Mouse (Mus musculus) megakaryocyte, embryonic 14.5 days (primary cell): ENCODE results near the gene Tfcp2. TPM values are rescaled to one million over a fixed set of nuclear protein-coding genes. Genes with fewer than 3 reads are reported as not detected.

Source experiments
- H3K27me3 ChIP-seq: replicated peaks from 2 replicates; pipeline ENCODE3; 2012; ENCODE audit warnings: inconsistent platforms
- H3K36me3 ChIP-seq: replicated peaks from 2 replicates; pipeline ENCODE3; 2012; ENCODE audit warnings: low read length, inconsistent platforms, mixed read lengths
- H3K4me1 ChIP-seq: 2 replicates; pipeline ENCODE4 v1.6.1; 2012; ENCODE audit warnings: inconsistent platforms
- H3K4me3 ChIP-seq: replicated peaks from 2 replicates; pipeline ENCODE3; 2012; ENCODE audit warnings: moderate library complexity, mild to moderate bottlenecking, inconsistent platforms
- H3K9me3 ChIP-seq: 2 replicates; pipeline ENCODE4 v1.6.1; 2012; ENCODE audit warnings: inconsistent platforms
- FLI1 ChIP-seq: IDR thresholded peaks from 2 replicates; pipeline ENCODE4 v1.6.1; 2012; ENCODE audit warnings: low read length, inconsistent platforms, mixed read lengths
- GATA1 ChIP-seq: IDR thresholded peaks from 3 replicates; pipeline ENCODE4 v1.6.1; 2012; ENCODE audit warnings: mixed read lengths, low read length, inconsistent platforms, borderline replicate concordance
- polyA plus RNA-seq: library from polyadenylated mRNA; stranded (reverse); fragments of >175 nt; gene quantifications from 2 replicates; pipeline ENCODE4 v1.2.3, GENCODE M21; 2012; ENCODE audit warnings: low replicate concordance; ENCODE audit not compliant: insufficient read depth

Gene Tfcp2
- polyA plus RNA-seq, 1 experiment = 3.0 TPM

- no peak for TF ChIP-seq GATA1
- TF ChIP-seq FLI1 = no peak
- Histone ChIP-seq H3K4me3 (no peak overlapping the region), H3K9me3 (no peaks in the 10 kb centered on the region), H3K27me3 (peaks cover 68% of the 10 kb centered on the region), H3K36me3 (no peaks in the 10 kb centered on the region), H3K4me1 (peaks cover 26% of the 10 kb centered on the region)
Observed at GRCm38 (mm10) chr15:100587166-100587565, 35.4 kb upstream of the Tfcp2 start.

GRCm38 (mm10) chr15:100585931-100586330, 34.1 kb upstream of the Tfcp2 start:
- no peaks in the 10 kb centered on the region for H3K9me3 ChIP-seq
- TF ChIP-seq GATA1 (no peak), FLI1 (no peak)

GRCm38 (mm10) chr15:100580108-100580507, 28.3 kb upstream of the Tfcp2 start:
- Histone ChIP-seq H3K9me3 (no peaks in the 10 kb centered on the region), H3K4me3 (no peak overlapping the region), H3K4me1 (peaks cover 8% of the 10 kb centered on the region; the same call in 1 of the 2 replicates), H3K36me3 (no peaks in the 10 kb centered on the region), H3K27me3 (peaks cover 79% of the 10 kb centered on the region)
- no peak for TF ChIP-seq FLI1
- no peak for TF ChIP-seq GATA1

More at GRCm38 (mm10) chr15:100585931-100586330, 34.1 kb upstream of the Tfcp2 start:
- H3K4me3 ChIP-seq = no peak overlapping the region
- H3K4me1 ChIP-seq = peaks cover 26% of the 10 kb centered on the region
- H3K27me3 ChIP-seq = peaks cover 72% of the 10 kb centered on the region
- no peaks in the 10 kb centered on the region for H3K36me3 ChIP-seq

GRCm38 (mm10) chr15:100577972-100578371, 26.2 kb upstream of the Tfcp2 start:
- no peak for TF ChIP-seq FLI1
- no peak for TF ChIP-seq GATA1
- H3K27me3 ChIP-seq = peaks cover 87% of the 10 kb centered on the region

GRCm38 (mm10) chr15:100576810-100577209, 25.0 kb upstream of the Tfcp2 start:
- no peaks in the 10 kb centered on the region for H3K9me3 ChIP-seq
- H3K4me1 ChIP-seq = peaks cover 4% of the 10 kb centered on the region; the same call in 1 of the 2 replicates
- TF ChIP-seq GATA1 = no peak
- TF ChIP-seq FLI1 = no peak
- H3K4me3 ChIP-seq = no peak overlapping the region
- peaks cover 77% of the 10 kb centered on the region for H3K27me3 ChIP-seq
- H3K36me3 ChIP-seq = no peaks in the 10 kb centered on the region

More at GRCm38 (mm10) chr15:100577972-100578371, 26.2 kb upstream of the Tfcp2 start:
- H3K9me3 ChIP-seq = no peaks in the 10 kb centered on the region
- H3K4me3 ChIP-seq = peak overlapping the region; percentile 33
- peaks cover 4% of the 10 kb centered on the region; the same call in 1 of the 2 replicates for H3K4me1 ChIP-seq
- no peaks in the 10 kb centered on the region for H3K36me3 ChIP-seq

- Histone ChIP-seq H3K4me1 (peaks cover 4% of the 10 kb centered on the region; the same call in 1 of the 2 replicates), H3K36me3 (no peaks in the 10 kb centered on the region), H3K4me3 (no peak overlapping the region), H3K27me3 (peaks cover 75% of the 10 kb centered on the region), H3K9me3 (no peaks in the 10 kb centered on the region)
- TF ChIP-seq GATA1 = no peak
- TF ChIP-seq FLI1 = no peak
Observed at GRCm38 (mm10) chr15:100576392-100576791, 24.6 kb upstream of the Tfcp2 start.

- TF ChIP-seq FLI1 (no peak), GATA1 (no peak)
- H3K4me3 ChIP-seq = no peak overlapping the region
- no peaks in the 10 kb centered on the region for H3K9me3 ChIP-seq
- H3K4me1 ChIP-seq = peaks cover 4% of the 10 kb centered on the region; the same call in 1 of the 2 replicates
- H3K36me3 ChIP-seq = no peaks in the 10 kb centered on the region
- H3K27me3 ChIP-seq = peaks cover 74% of the 10 kb centered on the region
Observed at GRCm38 (mm10) chr15:100575366-100575765, 23.6 kb upstream of the Tfcp2 start.

GRCm38 (mm10) chr15:100574378-100574777, 22.6 kb upstream of the Tfcp2 start:
- Histone ChIP-seq H3K36me3 (no peaks in the 10 kb centered on the region), H3K4me3 (no peak overlapping the region), H3K27me3 (peaks cover 71% of the 10 kb centered on the region), H3K4me1 (peaks cover 4% of the 10 kb centered on the region), H3K9me3 (no peaks in the 10 kb centered on the region)
- no peak for TF ChIP-seq GATA1

GRCm38 (mm10) chr15:100573946-100574345, 22.1 kb upstream of the Tfcp2 start:
- TF ChIP-seq GATA1 (no peak), FLI1 (no peak)
- H3K36me3 ChIP-seq = no peaks in the 10 kb centered on the region
- H3K9me3 ChIP-seq = no peaks in the 10 kb centered on the region
- no peak overlapping the region for H3K4me3 ChIP-seq
- H3K27me3 ChIP-seq = peaks cover 71% of the 10 kb centered on the region
- peaks cover 9% of the 10 kb centered on the region for H3K4me1 ChIP-seq

- Histone ChIP-seq H3K36me3 (no peaks in the 10 kb centered on the region), H3K4me3 (no peak overlapping the region), H3K4me1 (peaks cover 16% of the 10 kb centered on the region), H3K9me3 (no peaks in the 10 kb centered on the region), H3K27me3 (peaks cover 52% of the 10 kb centered on the region)
- no peak for TF ChIP-seq GATA1
- TF ChIP-seq FLI1 = no peak
Observed at GRCm38 (mm10) chr15:100569239-100569638, 17.4 kb upstream of the Tfcp2 start.

GRCm38 (mm10) chr15:100566531-100566930, 14.7 kb upstream of the Tfcp2 start:
- H3K9me3 ChIP-seq = no peaks in the 10 kb centered on the region
- no peak overlapping the region for H3K4me3 ChIP-seq
- H3K4me1 ChIP-seq = peaks cover 16% of the 10 kb centered on the region
- H3K27me3 ChIP-seq = peaks cover 39% of the 10 kb centered on the region
- no peak for TF ChIP-seq GATA1
- TF ChIP-seq FLI1 = no peak
- no peaks in the 10 kb centered on the region for H3K36me3 ChIP-seq
